Mouse (Mus musculus) cerebellum, adult 18-20 months (tissue): ENCODE measurements around the gene Slc22a23.

Experiments used
- DNase-seq, 2 experiments: peaks; one replicate each; pipeline ENCODE4 v3.0.0; 2021

Slc22a23 gene

DNA sequence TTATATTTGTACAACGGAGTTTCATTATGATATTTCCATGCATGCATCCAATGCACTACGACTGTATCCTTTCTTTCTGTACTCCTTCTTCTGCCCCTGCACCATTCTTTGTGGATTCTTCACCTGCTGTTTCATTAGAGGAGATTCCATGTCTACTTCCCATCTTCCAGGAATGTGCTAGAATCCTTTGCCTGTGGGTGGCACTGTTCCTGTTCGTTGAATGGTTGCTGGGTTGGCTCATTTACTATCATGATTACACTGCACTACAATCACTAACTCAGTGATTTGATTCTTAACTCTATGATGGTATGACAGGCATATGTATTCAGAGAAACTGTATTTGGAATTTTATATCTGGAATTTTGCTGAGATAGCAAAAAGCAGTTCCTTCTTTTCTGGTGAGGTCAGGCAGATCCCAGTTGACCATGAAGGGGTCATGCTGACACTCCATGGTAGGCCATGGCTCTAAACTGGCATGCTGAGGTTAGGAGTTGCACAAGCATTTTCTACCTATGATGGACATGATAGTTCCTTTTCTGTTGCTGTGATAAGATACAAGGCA is 187.3 kb downstream of the Slc22a23 start:
- DNase-seq: no peak

DNA sequence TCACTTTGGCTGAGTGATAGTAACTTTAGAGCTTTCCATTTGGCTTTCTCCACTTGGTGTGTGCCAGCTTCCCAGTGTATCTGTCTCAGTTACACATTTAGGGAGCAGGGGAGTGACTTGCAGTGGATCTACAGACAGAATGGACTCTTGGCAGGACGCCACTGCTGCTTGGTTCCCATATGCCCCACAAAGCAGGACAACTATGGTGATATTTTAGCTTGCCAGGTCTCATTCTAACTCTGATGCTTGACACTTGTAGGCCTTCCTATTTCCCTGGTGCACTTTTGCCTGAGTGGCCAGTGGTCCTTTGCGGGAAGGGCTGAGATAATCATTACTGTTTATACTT is 188.2 kb downstream of the Slc22a23 start:
- peak; percentile 84 to 86 for DNase-seq

- no peak for DNase-seq
Observed at GRCm38 (mm10) chr13:34156133-34156839, 188.7 kb downstream of the Slc22a23 start.

DNA sequence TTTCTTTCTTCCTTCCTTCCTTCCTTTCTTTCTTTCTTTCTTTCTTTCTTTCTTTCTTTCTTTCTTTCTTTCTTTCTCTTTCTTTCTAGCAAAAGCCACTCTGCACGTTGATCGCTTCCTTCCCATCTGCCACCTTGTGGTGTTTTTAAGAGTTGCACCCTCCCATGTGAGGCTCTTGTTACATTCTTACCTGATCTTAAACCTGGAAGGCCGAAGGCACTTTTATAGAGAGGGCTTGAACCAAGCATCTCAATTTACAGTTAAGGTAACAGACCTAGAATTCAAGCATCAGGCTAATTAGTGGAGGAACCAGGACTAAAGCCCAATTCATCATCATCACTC is 190.1 kb downstream of the Slc22a23 start:
- DNase-seq: peak; percentile 76 to 77

DNA sequence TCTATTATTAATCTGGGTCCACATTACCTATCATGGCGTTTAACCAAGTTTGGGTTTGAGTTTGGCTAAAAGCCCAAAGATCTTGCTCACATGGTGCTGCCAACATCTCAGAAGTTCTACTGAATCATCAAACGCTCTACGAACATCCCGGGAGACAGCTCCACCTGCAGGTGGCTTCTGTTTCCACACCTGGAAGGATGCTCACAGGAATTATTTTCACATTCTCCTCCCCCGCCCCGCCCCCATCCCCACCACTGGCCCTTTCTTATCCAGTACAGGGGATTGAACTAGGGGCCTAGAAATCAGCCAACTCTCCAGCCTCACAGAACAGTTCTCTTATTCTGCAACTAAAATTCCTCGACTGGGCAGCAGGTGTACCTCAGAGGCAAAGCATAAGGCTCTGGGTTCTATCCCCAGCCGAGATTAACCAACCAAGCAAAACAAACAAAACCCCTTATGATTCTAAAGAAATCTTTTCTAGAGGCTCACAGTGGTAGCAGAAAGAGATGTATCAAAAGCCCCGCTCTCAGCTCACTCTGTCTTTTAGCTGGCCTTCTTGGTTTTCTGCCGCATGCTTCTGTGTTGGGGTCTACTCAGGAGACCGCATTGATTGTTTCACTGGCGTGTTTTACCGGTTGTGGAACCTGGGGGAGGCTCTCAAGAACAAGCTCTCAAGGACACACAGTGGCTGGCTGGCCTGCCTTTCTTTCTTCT is 190.6 kb downstream of the Slc22a23 start:
- DNase-seq: peak; percentile 60 to 72

DNA sequence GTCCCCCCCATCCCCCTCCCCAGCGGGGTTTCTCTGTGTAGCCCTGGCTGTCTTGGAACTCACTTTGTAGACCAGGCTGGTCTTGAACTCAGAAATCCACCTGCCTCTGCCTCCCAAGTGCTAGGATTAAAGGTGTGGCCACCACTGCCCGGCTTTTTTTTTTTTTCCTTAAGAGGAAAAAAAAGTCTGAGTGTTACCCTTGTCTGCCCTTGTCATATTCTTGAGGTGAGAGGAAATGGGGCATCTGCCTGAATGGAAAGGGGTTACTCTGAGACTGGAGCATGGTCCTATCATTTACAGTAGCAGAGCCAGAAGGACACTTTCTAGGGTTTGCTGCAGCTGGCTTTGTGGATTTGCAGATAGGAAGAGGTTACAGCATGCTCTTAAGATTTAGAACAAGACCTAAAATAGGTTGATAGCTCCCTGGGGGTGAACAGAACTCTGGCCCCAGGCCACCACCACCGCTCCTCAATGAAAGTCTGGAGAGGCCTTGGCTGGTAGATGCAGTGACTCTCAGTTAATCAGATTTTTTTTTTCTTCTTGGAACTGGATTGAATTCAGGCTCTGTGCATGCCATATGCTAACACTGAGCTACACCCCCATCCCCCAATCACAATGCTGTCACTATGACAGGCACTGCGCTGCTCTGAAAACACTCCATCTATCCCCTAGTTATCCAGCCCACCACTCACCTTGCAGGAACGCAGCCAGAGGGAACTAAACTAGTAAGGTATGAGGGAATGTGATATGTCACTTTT is 191.5 kb downstream of the Slc22a23 start:
- peak; percentile 50 to 52 for DNase-seq

- no peak for DNase-seq
Observed at GRCm38 (mm10) chr13:34152695-34153094, 192.3 kb downstream of the Slc22a23 start.

GRCm38 (mm10) chr13:34151425-34151824 is 193.6 kb downstream of the Slc22a23 start:
- no peak for DNase-seq

DNA sequence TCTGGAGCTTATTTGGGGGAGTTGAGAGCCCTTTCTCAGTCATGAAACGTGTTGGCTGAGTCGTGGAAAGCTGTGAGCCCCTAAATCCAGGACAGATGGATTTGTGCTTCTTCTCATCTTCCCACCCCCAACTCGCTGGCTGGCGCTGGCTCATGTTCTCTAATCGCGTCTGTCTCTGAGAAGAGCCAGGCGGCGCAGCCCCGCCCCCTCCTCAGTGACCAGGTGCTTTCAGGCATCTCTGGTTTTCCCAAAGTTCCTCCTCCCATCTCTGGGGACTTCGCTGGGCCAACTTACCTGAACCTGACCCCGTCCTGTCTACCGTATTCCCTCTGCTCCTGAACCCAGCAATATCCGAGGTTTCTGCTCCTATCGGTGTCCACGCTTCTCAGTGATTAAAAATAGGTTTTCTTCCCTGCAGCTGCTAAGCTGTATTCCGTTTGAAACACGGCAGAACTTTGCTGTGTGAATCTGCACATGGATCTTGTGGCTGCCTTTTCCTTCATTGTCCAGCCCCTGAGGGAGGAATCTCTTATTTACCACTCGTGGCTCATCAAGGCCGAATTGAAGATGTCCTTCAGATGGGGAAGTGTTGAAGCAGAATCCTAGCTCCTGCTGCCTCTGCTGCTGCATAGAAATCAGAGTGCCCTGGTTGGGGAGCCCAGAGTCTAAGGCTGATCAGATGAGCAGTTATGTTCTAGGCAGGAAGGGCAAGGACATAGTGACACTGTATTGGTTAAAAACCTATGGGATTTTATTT is 194.5 kb downstream of the Slc22a23 start:
- no peak for DNase-seq

DNA sequence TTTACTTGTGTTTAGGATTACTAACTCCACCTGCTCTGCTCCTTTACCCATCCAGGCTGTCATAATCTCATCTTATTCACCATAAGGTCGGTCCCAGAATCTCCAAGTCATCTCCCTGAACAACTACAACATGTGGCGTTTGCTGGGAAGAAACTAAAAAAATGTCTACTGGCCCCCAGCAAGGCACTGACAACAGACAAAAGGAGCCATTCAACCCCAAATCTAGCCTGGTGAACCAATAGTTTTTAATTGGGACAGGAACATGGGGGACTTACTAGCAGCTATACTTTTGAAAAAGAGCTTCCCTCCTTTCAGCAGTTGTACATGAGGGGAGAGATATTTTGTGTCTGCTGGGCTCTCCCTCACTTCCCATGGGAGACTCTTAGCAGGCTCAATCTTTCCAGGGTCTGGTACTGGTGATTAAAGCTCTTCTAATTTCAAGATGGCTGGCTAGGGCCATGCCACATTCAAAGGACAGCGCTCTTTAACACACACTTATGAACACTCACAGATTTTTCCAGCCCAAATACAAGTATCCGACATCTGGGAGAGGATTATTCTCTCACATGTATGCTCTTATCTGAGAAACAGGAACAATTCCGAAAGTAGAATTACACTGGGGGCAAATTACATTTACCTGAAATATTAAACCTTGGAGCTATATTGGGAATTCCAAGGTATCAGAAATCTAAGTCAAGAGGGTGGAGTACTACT is 195.4 kb downstream of the Slc22a23 start:
- no peak for DNase-seq

DNA sequence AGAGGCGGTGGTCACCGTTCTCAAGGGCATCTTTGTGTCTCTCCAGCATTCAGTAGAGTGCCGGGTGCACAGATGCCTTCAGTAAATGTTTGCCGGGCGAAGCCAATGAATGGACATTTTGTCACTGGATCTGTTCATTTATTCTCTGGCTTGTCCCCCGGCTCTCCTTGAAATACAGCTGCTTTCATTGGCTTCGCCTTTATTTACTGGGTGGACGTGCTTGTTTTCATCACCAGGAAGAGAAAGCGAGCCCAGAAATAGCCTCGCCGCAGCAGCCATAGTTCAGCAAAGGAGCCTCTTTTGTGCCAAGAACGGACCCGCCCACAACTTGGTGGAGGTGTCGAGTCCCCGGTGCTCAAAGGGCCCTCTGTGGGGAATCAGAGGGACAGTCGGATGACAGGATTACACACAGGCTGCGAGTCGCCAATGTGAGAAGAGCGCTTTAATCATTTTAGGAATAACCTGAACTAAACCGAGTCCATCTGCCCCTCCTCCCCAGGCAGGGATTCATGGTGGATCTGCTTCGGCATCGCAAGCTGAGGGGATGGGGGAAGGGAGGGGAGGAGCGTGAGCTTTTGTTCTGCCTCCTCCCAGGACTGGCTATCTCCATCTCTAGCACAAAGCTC is 196.1 kb downstream of the Slc22a23 start:
- DNase-seq: peak; percentile 62 to 65

DNA sequence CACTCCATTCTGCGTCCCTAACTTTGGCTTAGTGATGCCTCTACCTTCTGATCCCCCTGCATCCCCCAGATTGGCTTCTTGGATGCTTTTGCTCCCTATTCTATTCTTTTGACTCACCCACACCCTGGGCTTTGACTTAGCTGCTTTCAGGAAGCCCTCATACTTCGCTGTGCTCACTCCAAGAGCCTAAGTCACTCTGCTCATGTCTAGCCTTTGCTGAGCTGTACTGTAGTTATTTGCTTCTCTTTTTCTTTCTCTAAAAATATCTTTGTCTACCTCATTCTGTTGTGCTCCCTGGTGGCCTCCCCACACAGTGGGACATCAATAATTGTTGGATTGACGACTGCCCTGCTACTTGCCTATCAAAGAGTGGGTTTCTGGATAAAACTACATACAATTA is 196.8 kb downstream of the Slc22a23 start:
- no peak for DNase-seq

GRCm38 (mm10) chr13:34146916-34147315 is 198.1 kb downstream of the Slc22a23 start:
- no peak for DNase-seq

DNA sequence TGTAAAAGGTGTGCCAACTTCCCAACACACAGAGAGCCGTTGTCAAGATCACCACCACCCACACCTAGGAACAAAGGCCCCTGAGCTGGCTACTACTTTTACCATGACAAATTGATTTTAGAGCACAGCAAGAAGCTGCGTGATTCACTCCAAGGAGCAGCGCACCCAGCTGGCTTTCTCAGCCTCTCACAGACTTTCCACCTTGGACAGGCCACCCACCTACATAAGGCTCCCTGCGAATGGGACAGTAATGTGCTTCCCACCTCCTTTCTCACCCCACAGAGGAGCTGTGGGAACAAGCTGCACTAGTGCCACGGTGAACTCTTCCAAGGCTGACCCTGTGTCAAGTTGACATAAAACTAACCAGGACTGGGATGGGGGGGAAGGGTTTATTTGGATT is 201.6 kb downstream of the Slc22a23 start:
- no peak for DNase-seq

DNA sequence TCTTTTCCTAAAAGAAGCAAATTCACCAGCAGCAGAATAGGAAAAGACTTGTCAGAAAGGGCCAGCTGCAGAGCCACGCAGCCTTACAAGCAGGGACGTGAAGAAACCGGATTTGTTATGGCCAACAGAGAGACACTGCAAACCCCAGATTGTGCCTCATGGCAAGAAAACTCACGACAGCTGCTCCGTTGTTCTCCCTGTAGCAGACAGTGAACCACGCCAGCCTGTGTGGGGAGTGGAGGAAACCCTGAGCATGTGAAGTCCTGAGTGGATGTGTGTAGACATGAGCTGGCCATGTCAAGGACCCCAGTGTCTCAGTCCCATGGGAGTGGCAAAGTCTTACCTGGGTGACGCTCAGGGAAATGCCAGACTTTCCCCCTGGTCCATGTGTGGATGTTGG is 208.4 kb downstream of the Slc22a23 start:
- DNase-seq: peak; percentile 43 to 46

- DNase-seq: no peak
Observed at GRCm38 (mm10) chr13:34134276-34134675, 210.7 kb downstream of the Slc22a23 start.

GRCm38 (mm10) chr13:34133326-34134071 is 211.5 kb downstream of the Slc22a23 start:
- no peak for DNase-seq

GRCm38 (mm10) chr13:34132875-34133274 is 212.1 kb downstream of the Slc22a23 start:
- no peak for DNase-seq

- no peak for DNase-seq
Observed at GRCm38 (mm10) chr13:34132299-34132698, 212.7 kb downstream of the Slc22a23 start.

GRCm38 (mm10) chr13:34131708-34132060 is 213.3 kb downstream of the Slc22a23 start:
- no peak for DNase-seq
